Mouse (Mus musculus) embryonic facial prominence, embryonic 11.5 days (tissue): ENCODE measurements at regions not wholly inside any gene's neighbourhood (a gene's known extent, or its start where the extent isn't known, plus 50 kb on each side); places are given as distances from the start of the nearest gene placed in this dataset.

Source experiments
- ATAC-seq: fragments of 200-750 bp; cut with Nextera tagmentation; replicated peaks from 2 replicates; pipeline ENCODE4 v1.8.0; 2017; ENCODE audit warnings: low read depth; ENCODE audit not compliant: insufficient number of reproducible peaks, low FRiP score, low TSS enrichment
- DNase-seq: peaks from one replicate; pipeline ENCODE4 v3.0.0-alpha.2; 2015; ENCODE audit warnings: low spot score
- H3K27ac ChIP-seq: fragments of 300-500 bp; sonication (generic); replicated peaks from 2 replicates; pipeline ENCODE4 v1.5.1; 2014; ENCODE audit warnings: mild to moderate bottlenecking, low read depth, low read length, control low read depth
- H3K27me3 ChIP-seq: fragments of 300-500 bp; sonication (generic); 2 replicates; pipeline ENCODE4 v1.6.1; 2014; ENCODE audit warnings: mild to moderate bottlenecking, low read length, moderate library complexity, mixed read lengths; ENCODE audit not compliant: control insufficient read depth, insufficient read depth
- H3K36me3 ChIP-seq: fragments of 300-500 bp; sonication (generic); replicated peaks from 2 replicates; pipeline ENCODE4 v1.6.1; 2014; ENCODE audit warnings: low read depth, mild to moderate bottlenecking, low read length, moderate library complexity, mixed read lengths; ENCODE audit not compliant: control insufficient read depth, insufficient read depth
- H3K4me1 ChIP-seq: fragments of 300-500 bp; sonication (generic); 2 replicates; pipeline ENCODE4 v1.6.1; 2014; ENCODE audit warnings: low read length, mixed read lengths; ENCODE audit not compliant: control insufficient read depth, insufficient read depth
- H3K4me2 ChIP-seq: fragments of 300-500 bp; sonication (generic); 2 replicates; pipeline ENCODE4 v1.6.1; 2014; ENCODE audit warnings: low read depth, mild to moderate bottlenecking, control low read depth, low read length, moderate library complexity
- H3K4me3 ChIP-seq: fragments of 300-500 bp; sonication (generic); 2 replicates; pipeline ENCODE4 v1.5.1; 2014; ENCODE audit warnings: low read depth, low read length, control low read depth
- H3K9ac ChIP-seq: fragments of 300-500 bp; sonication (generic); replicated peaks from 2 replicates; pipeline ENCODE4 v1.6.1; 2014; ENCODE audit warnings: mild to moderate bottlenecking, control low read depth, low read length
- H3K9me3 ChIP-seq: fragments of 300-500 bp; sonication (generic); replicated peaks from 2 replicates; pipeline ENCODE4 v1.6.1; 2016; ENCODE audit warnings: mild to moderate bottlenecking, low read length, inconsistent platforms, mixed read lengths; ENCODE audit not compliant: control insufficient read depth
- WGBS: fragments of 180-500 bp; shearing (Covaris S2); extraction: QIAGEN DNeasy Blood & Tissue Kit; methylation state at CpG from one replicate; pipeline ENCODE4 v1.1.7; 2014; 5-methylcytosine and 5-hydroxymethylcytosine counted together

DNA sequence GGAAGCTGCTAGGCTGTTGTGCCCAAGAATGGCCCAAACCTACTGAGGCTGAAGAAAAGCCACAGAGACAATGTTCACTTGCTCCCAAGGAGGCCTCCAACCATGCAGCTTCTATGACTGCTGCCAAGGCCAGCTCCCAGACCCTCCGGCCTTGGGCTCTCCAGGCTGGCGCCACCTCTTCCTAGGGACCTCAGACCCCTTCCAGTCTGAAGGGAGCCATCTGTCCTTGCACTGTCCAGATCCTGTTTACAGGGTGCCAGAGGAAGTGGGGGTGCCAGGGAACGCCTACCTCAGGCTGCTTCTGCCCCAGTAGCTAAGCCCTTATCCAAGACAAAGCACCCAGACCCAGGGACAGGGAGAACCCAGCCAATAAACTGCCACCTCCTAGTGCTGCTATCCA, 183.7 kb downstream of the Mroh4 start:
- Histone ChIP-seq H3K27me3 (no peaks in the 10 kb centered on the region), H3K4me3 (no peak overlapping the region), H3K4me1 (no peaks in the 10 kb centered on the region), H3K4me2 (no peak overlapping the region), H3K9ac (no peak overlapping the region), H3K36me3 (no peaks in the 10 kb centered on the region), H3K9me3 (no peaks in the 10 kb centered on the region), H3K27ac (no peak overlapping the region)
- WGBS: 93% methylated on average over 3 of the region's 3 CpGs
- no peak for ATAC-seq
- DNase-seq: no peak

GRCm38 (mm10) chr15:74441889-74442288, 194.3 kb downstream of the Mroh4 start:
- H3K4me1 ChIP-seq: no peaks in the 10 kb centered on the region
- 75% methylated on average over 13 of the region's 13 CpGs for whole genome bisulfite sequencing
- H3K4me2 ChIP-seq: no peak overlapping the region
- no peaks in the 10 kb centered on the region for H3K36me3 ChIP-seq
- no peak overlapping the region for H3K27ac ChIP-seq
- DNase-seq (no peak), ATAC-seq (no peak)
- no peaks in the 10 kb centered on the region for H3K9me3 ChIP-seq
- H3K4me3 ChIP-seq: no peak overlapping the region
- no peak overlapping the region for H3K9ac ChIP-seq
- no peaks in the 10 kb centered on the region for H3K27me3 ChIP-seq

- H3K27ac ChIP-seq: no peak overlapping the region
- no peaks in the 10 kb centered on the region for H3K9me3 ChIP-seq
- H3K4me2 ChIP-seq: no peak overlapping the region
- no peaks in the 10 kb centered on the region for H3K27me3 ChIP-seq
- no peak for DNase-seq
- ATAC-seq: no peak
- no peaks in the 10 kb centered on the region for H3K36me3 ChIP-seq
- H3K9ac ChIP-seq: no peak overlapping the region
- 86% methylated on average over 6 of the region's 6 CpGs for WGBS
- no peaks in the 10 kb centered on the region for H3K4me1 ChIP-seq
- no peak overlapping the region for H3K4me3 ChIP-seq
These were observed 209.2 kb downstream of the Mroh4 start for GRCm38 (mm10) chr15:74426989-74427388.

DNA sequence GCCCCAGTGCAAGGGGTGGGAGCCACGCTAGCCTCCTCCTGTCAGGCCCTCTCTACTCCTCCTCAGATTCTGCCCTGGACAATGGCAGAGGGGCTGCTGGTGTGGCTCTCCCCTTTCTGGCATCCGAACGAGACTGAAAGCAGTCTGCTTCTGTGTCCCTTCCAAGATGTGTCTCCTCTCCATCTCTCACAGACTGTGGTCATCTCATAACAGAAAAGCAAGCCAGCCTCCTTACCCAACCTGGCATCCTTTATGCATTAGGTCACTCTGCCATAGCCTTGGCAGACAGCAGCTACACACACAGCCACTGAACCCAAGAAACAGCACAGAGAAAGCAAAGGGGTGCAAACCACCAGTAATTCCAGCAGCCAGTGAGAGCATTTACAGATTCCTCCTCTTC, 213.2 kb downstream of the Mroh4 start:
- ATAC-seq: no peak
- Histone ChIP-seq H3K27ac (no peak overlapping the region), H3K9ac (no peak overlapping the region), H3K9me3 (no peaks in the 10 kb centered on the region), H3K27me3 (no peaks in the 10 kb centered on the region), H3K4me2 (no peak overlapping the region), H3K36me3 (no peaks in the 10 kb centered on the region), H3K4me3 (no peak overlapping the region), H3K4me1 (no peaks in the 10 kb centered on the region)
- WGBS: 70% methylated on average over 3 of the region's 3 CpGs
- no peak for DNase-seq

- Histone ChIP-seq H3K4me3 (no peak overlapping the region), H3K27me3 (no peaks in the 10 kb centered on the region), H3K36me3 (no peaks in the 10 kb centered on the region), H3K9me3 (no peaks in the 10 kb centered on the region), H3K4me1 (no peaks in the 10 kb centered on the region), H3K4me2 (no peak overlapping the region), H3K27ac (no peak overlapping the region), H3K9ac (no peak overlapping the region)
- ATAC-seq: no peak
- WGBS: 82% methylated on average over 8 of the region's 8 CpGs
- DNase-seq: no peak
These were observed 215.6 kb downstream of the Mroh4 start for GRCm38 (mm10) chr15:74420550-74420949.

GRCm38 (mm10) chr15:74418635-74419034, 217.5 kb downstream of the Mroh4 start:
- ATAC-seq (no peak), DNase-seq (no peak)
- H3K27ac ChIP-seq: no peak overlapping the region
- no peak overlapping the region for H3K4me2 ChIP-seq
- H3K9me3 ChIP-seq: no peaks in the 10 kb centered on the region
- no peaks in the 10 kb centered on the region for H3K4me1 ChIP-seq
- no peak overlapping the region for H3K4me3 ChIP-seq
- no peaks in the 10 kb centered on the region for H3K27me3 ChIP-seq
- no peak overlapping the region for H3K9ac ChIP-seq
- H3K36me3 ChIP-seq: no peaks in the 10 kb centered on the region
- 87% methylated on average over 7 of the region's 7 CpGs for WGBS

DNA sequence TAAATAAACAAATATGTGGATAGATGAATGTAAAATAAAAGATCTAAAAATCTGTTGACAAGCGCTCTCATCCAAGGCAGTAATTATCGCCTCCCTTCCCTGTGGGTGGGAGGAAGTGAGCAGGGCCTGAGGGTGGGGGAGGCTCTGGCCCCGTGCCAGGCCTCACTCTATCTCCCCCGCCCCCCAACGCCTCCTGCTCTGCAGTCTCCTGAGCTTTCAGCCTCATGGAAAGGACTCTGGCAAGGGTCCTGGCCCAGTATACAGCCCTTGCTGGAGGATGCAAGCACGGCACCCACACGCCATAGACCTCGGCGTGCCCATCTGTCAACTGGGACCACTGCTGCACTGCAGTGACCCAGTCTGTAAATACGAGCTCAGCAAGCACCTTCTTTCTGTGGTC, 222.9 kb downstream of the Mroh4 start:
- no peak for ATAC-seq
- no peak overlapping the region for H3K4me3 ChIP-seq
- no peak for DNase-seq

GRCm38 (mm10) chr15:74412261-74412660, 223.9 kb downstream of the Mroh4 start:
- H3K27ac ChIP-seq: no peak overlapping the region
- H3K9me3 ChIP-seq: no peaks in the 10 kb centered on the region
- no peak for DNase-seq
- H3K4me3 ChIP-seq: no peak overlapping the region
- H3K27me3 ChIP-seq: no peaks in the 10 kb centered on the region
- no peak overlapping the region for H3K9ac ChIP-seq
- H3K36me3 ChIP-seq: no peaks in the 10 kb centered on the region
- H3K4me2 ChIP-seq: no peak overlapping the region
- ATAC-seq: no peak
- 90% methylated on average over 3 of the region's 3 CpGs for WGBS
- no peaks in the 10 kb centered on the region for H3K4me1 ChIP-seq

More for the DNA sequence above, 222.9 kb downstream of the Mroh4 start:
- no peaks in the 10 kb centered on the region for H3K4me1 ChIP-seq
- H3K27me3 ChIP-seq: no peaks in the 10 kb centered on the region
- H3K9me3 ChIP-seq: no peaks in the 10 kb centered on the region
- H3K36me3 ChIP-seq: no peaks in the 10 kb centered on the region
- 67% methylated on average over 10 of the region's 10 CpGs for WGBS
- no peak overlapping the region for H3K27ac ChIP-seq
- no peak overlapping the region for H3K4me2 ChIP-seq
- no peak overlapping the region for H3K9ac ChIP-seq
